Mouse (Mus musculus) MEL (cell line): ENCODE data around the gene Prr22. TPM values are rescaled to one million over a fixed set of nuclear protein-coding genes. Genes with fewer than 3 reads are reported as not detected.

Experiments
- DNase-seq: peaks from one replicate; pipeline ENCODE4 v3.0.0; 2011; ENCODE audit warnings: low read depth, low spot score
- H3K27ac ChIP-seq: 2 replicates; pipeline ENCODE4 v1.5.1; 2012; ENCODE audit warnings: low read depth, mild to moderate bottlenecking, control low read depth, low read length, moderate library complexity; ENCODE audit not compliant: control insufficient read depth
- H3K27me3 ChIP-seq, 2 experiments: fragments of 150-350 bp in 1 of 2; sonication (generic) in 1 of 2; 2 replicates each; pipeline ENCODE4 v1.6.1; 2012; ENCODE audit warnings: low read length in 2 of 2, mild to moderate bottlenecking in 2 of 2, improper control_type of control experiment in 1 of 2, moderate library complexity in 1 of 2; ENCODE audit not compliant: insufficient read depth in 2 of 2, control insufficient read depth in 1 of 2
- H3K36me3 ChIP-seq, 2 experiments: 2 replicates each; pipeline ENCODE4 v1.6.1; 2012 to 2014; ENCODE audit warnings: low read length in 2 of 2, improper control_type of control experiment in 1 of 2, inconsistent platforms in 1 of 2, mild to moderate bottlenecking in 1 of 2; ENCODE audit not compliant: insufficient read depth in 2 of 2, control insufficient read depth in 1 of 2
- H3K4me1 ChIP-seq, 2 experiments: fragments of 150-350 bp in 1 of 2; sonication (generic) in 1 of 2; 2 replicates each; pipeline ENCODE4 v1.6.1; 2012; ENCODE audit warnings: low read length in 2 of 2, improper control_type of control experiment in 1 of 2, mild to moderate bottlenecking in 1 of 2; ENCODE audit not compliant: insufficient read depth in 2 of 2, control insufficient read depth in 1 of 2
- H3K4me3 ChIP-seq, 2 experiments: fragments of 150-350 bp in 1 of 2; sonication (generic) in 1 of 2; 2 replicates each; pipeline ENCODE4 v1.5.1; 2012; ENCODE audit warnings: low read depth in 2 of 2, low read length in 2 of 2, mild to moderate bottlenecking in 2 of 2, moderate library complexity in 2 of 2, control low read depth in 1 of 2, improper control_type of control experiment in 1 of 2; ENCODE audit not compliant: control insufficient read depth in 1 of 2, insufficient read depth in 1 of 2
- H3K79me2 ChIP-seq: 2 replicates; pipeline ENCODE4 v1.6.1; 2012; ENCODE audit warnings: mild to moderate bottlenecking, low read length, moderate library complexity; ENCODE audit not compliant: control insufficient read depth, poor library complexity, insufficient read depth
- H3K9ac ChIP-seq: 2 replicates; pipeline ENCODE4 v1.6.1; 2012; ENCODE audit warnings: low read depth, mild to moderate bottlenecking, control low read depth, low read length, moderate library complexity; ENCODE audit not compliant: control insufficient read depth, poor library complexity, severe bottlenecking
- H3K9me3 ChIP-seq: fragments of 150-350 bp; sonication (generic); replicated peaks from 2 replicates; pipeline ENCODE4 v1.6.1; 2012; ENCODE audit warnings: mild to moderate bottlenecking, low read length, improper control_type of control experiment, moderate library complexity; ENCODE audit not compliant: insufficient read depth
- CHD1 ChIP-seq: IDR thresholded peaks from 2 replicates; pipeline ENCODE4 v1.6.1; 2012; ENCODE audit warnings: low read depth, mild to moderate bottlenecking, inconsistent platforms, low read length, improper control_type of control experiment
- CTCF ChIP-seq, 3 experiments: IDR thresholded peaks in 2 of 3; conservative IDR thresholded peaks in 1 of 3; 2 replicates each; pipeline ENCODE4 v1.5.1; 2011 to 2012; ENCODE audit warnings: low read length in 3 of 3, low read depth in 2 of 3, mild to moderate bottlenecking in 2 of 3, improper control_type of control experiment in 1 of 3, inconsistent platforms in 1 of 3, mixed read lengths in 1 of 3, moderate library complexity in 1 of 3; ENCODE audit not compliant: control insufficient read depth in 1 of 3, insufficient read depth in 1 of 3, poor library complexity in 1 of 3, severe bottlenecking in 1 of 3
- ETS1 ChIP-seq: IDR thresholded peaks from 2 replicates; pipeline ENCODE4 v1.6.1; 2012; ENCODE audit warnings: low read depth, mild to moderate bottlenecking, inconsistent platforms, low read length, improper control_type of control experiment, moderate library complexity
- GATA1 ChIP-seq: IDR thresholded peaks from 2 replicates; pipeline ENCODE4 v1.6.1; 2011; ENCODE audit warnings: low read depth, low read length, improper control_type of control experiment
- HCFC1 ChIP-seq: IDR thresholded peaks from 2 replicates; pipeline ENCODE4 v1.6.1; 2012; ENCODE audit warnings: low read depth, mild to moderate bottlenecking, inconsistent platforms, low read length, improper control_type of control experiment, moderate library complexity
- MAFK ChIP-seq: IDR thresholded peaks from 2 replicates; pipeline ENCODE4 v1.6.1; 2011; ENCODE audit warnings: low read depth, mild to moderate bottlenecking, low read length, improper control_type of control experiment, borderline replicate concordance
- MAZ ChIP-seq: IDR thresholded peaks from 2 replicates; pipeline ENCODE4 v1.6.1; 2012; ENCODE audit warnings: low read depth, mild to moderate bottlenecking, inconsistent platforms, low read length, improper control_type of control experiment
- MEF2A ChIP-seq: IDR thresholded peaks from 2 replicates; pipeline ENCODE4 v1.6.1; 2014; ENCODE audit warnings: low read depth, mild to moderate bottlenecking, inconsistent platforms, low read length, improper control_type of control experiment; ENCODE audit not compliant: poor library complexity, insufficient replicate concordance, severe bottlenecking; ENCODE audit errors: extremely low read depth
- MXI1 ChIP-seq: IDR thresholded peaks from 2 replicates; pipeline ENCODE4 v1.6.1; 2011; ENCODE audit warnings: mild to moderate bottlenecking, low read depth, low read length, improper control_type of control experiment
- NRF1 ChIP-seq: IDR thresholded peaks from 2 replicates; pipeline ENCODE4 v1.6.1; 2014; ENCODE audit warnings: low read depth, mild to moderate bottlenecking, inconsistent platforms, low read length, improper control_type of control experiment, moderate library complexity; ENCODE audit not compliant: poor library complexity, insufficient read depth, severe bottlenecking
- POLR2AphosphoS2 ChIP-seq: IDR thresholded peaks from 2 replicates; pipeline ENCODE4 v1.6.1; 2011; ENCODE audit warnings: low read length, improper control_type of control experiment
- RAD21 ChIP-seq: IDR thresholded peaks from 2 replicates; pipeline ENCODE4 v1.6.1; 2011; ENCODE audit warnings: mild to moderate bottlenecking, low read depth, low read length, improper control_type of control experiment
- RCOR1 ChIP-seq: IDR thresholded peaks from 2 replicates; pipeline ENCODE4 v1.6.1; 2012; ENCODE audit warnings: low read depth, mild to moderate bottlenecking, inconsistent platforms, low read length, improper control_type of control experiment
- SMC3 ChIP-seq: IDR thresholded peaks from 2 replicates; pipeline ENCODE4 v1.6.1; 2011; ENCODE audit warnings: low read depth, low read length, improper control_type of control experiment
- TBP ChIP-seq: IDR thresholded peaks from 2 replicates; pipeline ENCODE4 v1.8.0; 2011; ENCODE audit warnings: low read depth, low read length, improper control_type of control experiment
- UBTF ChIP-seq: IDR thresholded peaks from 2 replicates; pipeline ENCODE4 v1.6.1; 2012; ENCODE audit warnings: low read depth, mild to moderate bottlenecking, inconsistent platforms, low read length, improper control_type of control experiment, moderate library complexity, borderline replicate concordance; ENCODE audit not compliant: insufficient read depth
- USF1 ChIP-seq: IDR thresholded peaks from 2 replicates; pipeline ENCODE4 v1.6.1; 2014; ENCODE audit warnings: low read depth, mild to moderate bottlenecking, inconsistent platforms, low read length, improper control_type of control experiment, moderate library complexity
- ZKSCAN1 ChIP-seq: IDR thresholded peaks from 2 replicates; pipeline ENCODE4 v1.6.1; 2012; ENCODE audit warnings: low read depth, mild to moderate bottlenecking, inconsistent platforms, low read length, improper control_type of control experiment, moderate library complexity
- ZMIZ1 ChIP-seq: IDR thresholded peaks from 2 replicates; pipeline ENCODE4 v1.6.1; 2012; ENCODE audit warnings: low read depth, mild to moderate bottlenecking, inconsistent platforms, low read length, improper control_type of control experiment, moderate library complexity
- polyA plus RNA-seq, 2 experiments: library from polyadenylated mRNA; stranded (reverse) in 1 of 2; unstranded in 1 of 2; fragments of >175 nt in 1 of 2; fragments of >200 nt in 1 of 2; gene quantifications; 2 replicates each; pipeline versions ENCODE4 v1.2.1 to v1.2.4; 2012; ENCODE audit warnings: low replicate concordance in 2 of 2, low read depth in 1 of 2; ENCODE audit not compliant: insufficient read length in 2 of 2, insufficient read depth in 1 of 2, missing spikeins in 1 of 2
- total RNA-seq: library from RNA; depleted of rRNA; stranded (reverse); fragments of 300-350 nt; gene quantifications from 2 replicates; pipeline ENCODE4 v1.2.3, GENCODE M21; 2012

Prr22 gene
- total and polyA plus RNA-seq, 3 experiments = 1.3 to 5.5 TPM; not detected in 1

- DNase-seq = no peak
- Histone ChIP-seq H3K27me3 (no peaks in the 10 kb centered on the region), H3K27ac (no peak overlapping the region), H3K79me2 (peaks cover 14% of the 10 kb centered on the region), H3K9ac (no peak overlapping the region), H3K4me3 (no peak overlapping the region), H3K9me3 (no peaks in the 10 kb centered on the region), H3K36me3 (peaks cover 0 to 6% of the 10 kb centered on the region in 2 experiments; a peak in 2 of 4 replicates)
- TF ChIP-seq POLR2AphosphoS2 (no peak), CHD1 (no peak), GATA1 (no peak), RCOR1 (no peak), NRF1 (no peak)
- TF ChIP-seq, all 39 proteins: peak for 0
- H3K4me1 ChIP-seq = peaks cover 0 to 15% of the 10 kb centered on the region in 2 experiments; a peak in 2 of 4 replicates
Measured at GRCm38 (mm10) chr17:56767531-56768135, 2.4 kb upstream of the Prr22 start.

- peaks cover 0 to 9% of the 10 kb centered on the region in 2 experiments; a peak in 2 of 4 replicates for H3K4me1 ChIP-seq
- H3K27ac ChIP-seq = no peak overlapping the region
- peaks cover 14% of the 10 kb centered on the region for H3K79me2 ChIP-seq
- no peak for TF ChIP-seq MAFK
- TF ChIP-seq HCFC1 = no peak
- no peak for TF ChIP-seq ZKSCAN1
- DNase-seq = no peak
- no peak overlapping the region for H3K4me3 ChIP-seq
- no peaks in the 10 kb centered on the region for H3K27me3 ChIP-seq
- H3K36me3 ChIP-seq = peaks cover 0 to 4% of the 10 kb centered on the region in 2 experiments; a peak in 2 of 4 replicates
- H3K9me3 ChIP-seq = no peaks in the 10 kb centered on the region
- no peak overlapping the region for H3K9ac ChIP-seq
Measured at GRCm38 (mm10) chr17:56768941-56769340, 1.1 kb upstream of the Prr22 start.

GRCm38 (mm10) chr17:56777568-56777967 lies 7.5 kb downstream of the Prr22 start:
- no peak overlapping the region for H3K4me3 ChIP-seq
- no peaks in the 10 kb centered on the region for H3K36me3 ChIP-seq
- no peaks in the 10 kb centered on the region for H3K27me3 ChIP-seq
- no peaks in the 10 kb centered on the region for H3K79me2 ChIP-seq
- H3K9me3 ChIP-seq = no peaks in the 10 kb centered on the region
- TF ChIP-seq USF1 (no peak), RAD21 (peak; percentile 22), MEF2A (no peak), CTCF (IDR thresholded peaks at IDR 0.05 in 2 of 3, conservative IDR thresholded peaks at IDR 0.05 in 1 of 3; ENCODE audit: control insufficient read depth in 1 of 3, insufficient read depth in 1 of 3, low read depth in 2 of 3, low read length in 3 of 3, poor library complexity in 1 of 3, severe bottlenecking in 1 of 3) (peak; percentile 20 to 51 (median 51); a peak in 5 of 6 replicates), MAZ (no peak), ZKSCAN1 (no peak), MAFK (no peak), ETS1 (no peak), CHD1 (no peak), UBTF (no peak), SMC3 (peak; percentile 17; the same call in 1 of the 2 replicates), ZMIZ1 (no peak), TBP (no peak), MXI1 (no peak)
- no peaks in the 10 kb centered on the region for H3K4me1 ChIP-seq
- DNase-seq = peak; percentile 25
- H3K9ac ChIP-seq = no peak overlapping the region
- no peak overlapping the region for H3K27ac ChIP-seq
